Mouse (Mus musculus): Measurements from ENCODE around the gene Zfp618.

Gene Zfp618

DNA sequence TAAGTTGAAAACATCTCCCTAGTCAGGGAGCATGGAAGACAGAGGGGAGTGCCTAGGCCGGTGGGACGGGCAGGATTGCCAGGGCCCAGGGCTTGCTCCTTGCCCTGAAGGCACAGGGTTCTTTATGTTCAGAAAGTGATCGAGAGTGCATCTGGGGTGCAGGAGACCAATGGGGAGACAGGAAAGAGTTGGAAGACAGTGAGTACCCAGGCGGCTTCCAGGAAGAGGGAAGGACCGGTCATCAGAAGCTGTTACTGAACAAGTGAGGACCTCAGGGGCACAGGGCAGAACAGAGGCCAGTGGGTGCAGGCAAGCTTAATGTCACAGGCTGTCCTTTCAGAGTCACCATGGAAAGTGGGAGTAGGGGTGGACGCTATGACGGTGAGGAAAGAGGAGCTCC is 192.8 kb downstream of the Zfp618 start:
- DNase-seq (ENCODE audit: low spot score) = no peak

DNA sequence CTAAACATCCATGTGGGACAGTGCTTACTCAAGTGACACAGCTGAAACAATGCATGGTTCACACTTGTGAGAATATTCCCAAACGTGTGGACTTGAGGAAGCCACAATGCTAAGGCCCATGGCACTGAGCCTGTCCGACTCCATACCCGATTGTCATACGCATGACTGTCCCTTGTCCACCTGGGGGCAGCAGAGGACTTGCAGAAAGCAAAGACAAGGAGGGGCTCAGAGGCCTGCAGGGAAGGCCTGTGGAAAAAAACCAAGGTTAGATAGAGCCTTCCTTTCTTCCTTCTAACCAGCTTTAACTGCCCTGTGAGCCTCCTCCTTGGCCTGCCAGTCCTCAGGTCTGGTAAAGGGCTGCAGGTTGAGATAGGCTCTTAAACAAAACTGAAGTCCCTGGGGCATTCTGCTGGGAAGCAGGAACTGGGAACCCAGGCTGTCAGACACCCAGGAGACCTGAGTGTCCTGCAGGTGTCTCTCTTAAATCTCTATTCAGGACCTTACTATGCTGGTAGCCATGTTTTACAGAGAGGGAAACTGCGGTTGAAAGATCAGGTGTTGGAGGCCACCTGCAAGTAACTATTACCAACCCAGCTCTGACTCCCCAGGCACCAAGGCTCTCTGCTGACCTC is 193.7 kb downstream of the Zfp618 start:
- DNase-seq (ENCODE audit: low spot score) = peak; percentile 96

DNA sequence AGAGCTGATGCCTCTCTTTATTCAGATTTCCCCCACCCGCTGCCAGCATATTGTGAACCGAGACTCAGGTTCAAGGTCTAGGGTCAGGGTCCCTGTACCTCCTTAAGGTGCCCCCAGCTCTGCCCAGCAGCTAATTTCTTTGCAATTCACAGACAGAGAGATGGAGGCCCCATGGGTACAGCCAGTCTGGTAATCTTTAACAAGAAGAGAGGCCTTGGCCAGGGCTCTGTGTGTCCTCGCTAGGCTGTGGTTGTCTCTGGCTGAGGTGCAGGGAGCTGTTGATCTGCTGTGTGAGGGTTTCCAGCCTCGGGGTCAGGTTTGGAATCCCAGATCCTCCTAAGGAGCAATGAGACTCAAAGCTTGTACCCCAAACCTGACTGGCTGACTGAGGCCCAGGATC is 200.3 kb downstream of the Zfp618 start:
- no peak for DNase-seq (ENCODE audit: low spot score)

DNA sequence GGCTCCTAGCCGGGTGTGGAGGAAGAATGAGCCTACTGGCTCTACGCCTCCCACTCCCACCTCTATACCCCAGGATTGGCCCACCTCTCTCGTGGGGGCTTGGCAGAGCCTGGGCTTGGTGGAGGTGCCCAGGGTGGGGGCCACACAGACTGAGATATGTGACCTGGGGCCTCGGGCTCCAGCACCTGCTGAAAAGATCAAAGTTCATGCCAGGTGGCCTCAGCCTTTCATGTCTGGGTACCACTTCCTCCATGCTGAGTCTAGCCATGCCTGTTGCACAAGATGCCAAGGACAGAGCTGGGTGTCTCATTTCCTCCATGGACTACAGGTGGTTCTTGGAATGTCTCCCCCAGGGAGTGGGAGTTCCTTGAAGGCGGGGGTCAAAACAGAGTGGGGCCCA is 200.9 kb downstream of the Zfp618 start:
- no peak for DNase-seq (ENCODE audit: low spot score)

DNA sequence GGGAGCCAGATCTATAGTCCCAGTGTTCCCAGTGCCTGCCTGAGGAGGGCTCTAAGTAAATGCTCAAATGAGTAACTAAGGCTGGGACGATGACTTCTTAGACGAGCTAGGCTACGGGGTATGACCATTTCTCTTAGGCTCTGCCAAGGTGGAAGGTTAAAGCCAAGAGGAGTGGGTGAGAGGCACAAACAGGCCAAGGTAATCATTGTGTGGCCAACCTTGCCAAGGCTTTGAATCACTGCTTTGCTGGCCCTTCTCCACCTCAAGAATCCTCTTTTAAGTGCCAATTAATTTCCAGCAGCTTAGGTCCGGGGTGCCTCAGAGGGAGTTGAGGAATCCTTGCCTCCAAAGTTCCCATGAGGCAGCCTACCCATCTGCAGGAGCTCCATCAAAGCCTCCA is 204.7 kb downstream of the Zfp618 start:
- no peak for DNase-seq (ENCODE audit: low spot score)

DNA sequence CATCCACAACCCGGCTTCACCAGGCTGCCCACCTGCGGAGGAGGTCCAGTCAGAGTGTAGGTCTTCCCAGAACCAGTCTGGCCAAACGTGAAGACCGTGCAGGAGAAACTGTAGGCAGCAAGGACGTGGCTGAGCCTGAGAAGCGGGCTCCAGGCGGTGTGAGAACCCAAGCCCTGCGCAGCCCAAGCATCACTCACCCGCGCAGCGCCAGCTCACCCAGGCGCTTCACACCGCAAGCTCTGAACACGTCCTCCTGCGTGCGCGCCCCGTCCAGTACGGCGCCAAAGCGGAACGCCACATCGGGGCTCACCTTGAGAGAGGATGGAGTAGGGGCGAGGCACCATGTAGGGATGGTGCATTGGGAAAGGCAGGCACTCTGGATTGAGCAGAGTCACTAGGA is 205.7 kb downstream of the Zfp618 start:
- no peak for DNase-seq (ENCODE audit: low spot score)

DNA sequence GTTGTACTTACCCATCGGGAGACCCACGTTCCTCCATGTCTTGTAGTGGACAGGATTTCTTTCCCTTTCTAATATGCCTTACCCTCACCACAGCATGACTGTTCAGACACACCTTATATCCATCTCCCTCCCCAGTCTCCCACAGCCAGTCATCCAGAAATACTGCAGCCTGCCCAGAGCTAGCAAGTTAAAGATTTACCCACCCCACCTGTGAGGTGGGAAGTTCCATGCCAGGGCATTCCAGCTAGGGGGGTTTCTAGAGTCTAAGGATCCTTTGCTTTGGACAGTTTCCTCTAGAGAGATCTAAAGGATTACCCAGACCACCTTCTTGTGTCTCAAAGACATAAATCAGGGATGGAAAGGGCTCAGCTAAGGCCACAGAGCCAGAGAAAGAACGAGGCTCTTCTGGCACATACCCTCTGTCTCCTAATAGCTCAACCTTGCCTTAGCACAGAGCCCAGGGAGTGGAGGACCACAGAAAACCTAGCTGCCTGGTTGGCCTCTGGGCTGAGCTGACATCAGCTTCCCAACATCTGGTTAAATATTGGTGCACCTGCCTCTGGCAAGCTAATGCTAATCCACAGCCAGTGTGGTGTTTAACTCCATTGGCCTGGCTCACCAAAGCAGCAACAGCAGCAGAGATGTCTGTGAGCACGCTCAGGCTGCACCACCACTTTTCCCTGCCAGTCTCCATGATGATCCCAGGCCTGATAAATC is 206.8 kb downstream of the Zfp618 start, which contains the start of gene Kif12:
Kif12 (minus strand) TSS at position 163 of the 717 bp plus-strand sequence.
- no peak for DNase-seq (ENCODE audit: low spot score)

DNA sequence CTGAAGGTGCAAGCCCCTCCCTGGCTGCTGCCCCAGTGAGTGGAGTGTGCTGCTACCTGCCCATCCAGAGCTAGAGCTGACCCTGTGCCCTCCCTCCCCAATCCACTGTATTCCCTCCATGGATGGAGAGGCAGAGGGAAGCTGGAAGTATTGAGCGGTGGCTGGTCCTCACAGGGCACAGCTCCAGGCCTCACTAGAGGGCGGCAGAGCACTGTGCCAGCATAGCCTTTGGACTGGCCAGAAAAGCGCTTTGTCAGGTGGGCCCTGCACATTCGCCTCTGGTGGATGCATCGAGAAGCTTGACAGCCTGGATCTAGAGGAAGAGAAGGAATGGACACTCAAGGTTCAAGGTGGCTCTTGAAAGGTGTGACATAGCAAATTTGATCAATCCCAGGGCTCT is 216.2 kb downstream of the Zfp618 start:
- DNase-seq (ENCODE audit: low spot score) = peak; percentile 81

DNA sequence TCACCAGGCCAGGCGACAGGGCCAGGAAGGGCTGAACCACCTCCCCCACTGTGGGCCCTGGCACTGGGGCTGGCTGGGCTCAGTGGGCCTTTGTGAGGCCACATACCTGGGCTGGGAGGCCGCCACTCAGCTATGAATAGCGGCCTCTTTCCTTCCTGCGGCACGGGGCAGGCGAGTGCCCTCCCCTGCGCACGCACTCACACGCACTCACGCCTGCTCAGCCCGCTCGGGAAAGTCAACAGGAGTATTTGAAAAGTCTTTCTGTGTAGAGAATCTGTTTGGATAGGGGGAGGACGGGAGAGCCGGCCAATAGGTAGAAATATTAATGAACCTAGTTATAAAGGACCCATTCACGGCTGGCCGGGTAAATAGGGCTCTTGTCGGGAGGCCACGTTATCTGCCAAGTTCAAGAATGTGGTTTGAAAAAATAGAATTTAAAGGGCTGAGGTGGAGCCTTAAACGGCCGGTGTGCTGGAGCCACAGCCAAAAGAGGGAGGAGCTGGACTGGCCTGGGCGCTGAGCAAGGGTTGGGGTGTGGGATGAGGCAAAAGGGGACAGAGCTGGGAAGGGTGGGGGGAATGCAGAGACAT is 221.0 kb downstream of the Zfp618 start:
- DNase-seq (ENCODE audit: low spot score) = peak; percentile 53
